Mouse (Mus musculus) retina, postnatal 1 day (tissue): Measurements from ENCODE around the gene Plekhj1.
A peak's percentile ranks its signal among the peaks of the same experiment; 100 is the strongest.

Experiments
- DNase-seq: peaks from one replicate; pipeline ENCODE4 v3.0.0-alpha.2; 2012

The Plekhj1 gene

DNA sequence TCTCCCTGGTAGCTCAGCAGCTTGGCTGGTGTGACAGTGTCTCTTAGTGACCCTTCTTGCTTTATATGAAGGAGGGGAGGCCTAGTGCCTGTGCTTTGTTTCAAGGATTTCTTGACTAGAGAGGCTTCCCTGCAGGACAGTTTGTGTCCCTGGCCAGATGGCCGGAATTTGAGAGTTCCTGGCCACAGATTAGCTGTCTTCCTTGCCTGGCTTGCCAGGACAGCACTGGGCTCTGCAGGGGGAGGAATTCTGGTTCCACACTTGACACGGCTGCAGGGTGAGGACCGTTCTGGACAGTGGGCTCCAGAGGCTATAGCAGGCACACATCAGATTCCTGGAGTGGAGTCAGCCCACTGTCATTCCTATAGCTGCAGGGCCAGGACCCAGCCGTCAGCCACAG is 22.7 kb downstream of the Plekhj1 start:
- DNase-seq: no peak

- no peak for DNase-seq
These were observed 23.4 kb downstream of the Plekhj1 start for GRCm38 (mm10) chr10:80774981-80775380.

DNA sequence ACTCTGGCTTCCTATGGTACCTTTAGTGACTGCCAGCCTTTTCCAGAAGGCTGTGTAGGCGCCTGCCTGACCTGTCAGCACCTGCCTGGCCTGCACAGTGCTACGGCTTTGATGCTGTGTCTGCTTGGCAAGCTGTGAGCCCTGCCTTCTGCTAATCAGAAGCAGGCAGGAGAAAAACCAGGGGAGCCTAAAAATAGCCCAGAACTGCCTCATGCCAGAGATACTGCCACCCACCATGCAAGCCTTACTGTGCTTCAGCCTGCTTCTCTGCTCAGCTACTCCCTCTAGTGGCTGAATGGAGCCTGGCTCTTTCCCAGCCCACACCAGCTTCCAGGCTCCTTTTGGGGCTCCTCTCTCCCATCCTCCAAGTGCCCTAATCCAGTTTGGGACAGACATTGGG is 23.9 kb downstream of the Plekhj1 start:
- DNase-seq: peak; percentile 83

- DNase-seq: no peak
These were observed 24.6 kb downstream of the Plekhj1 start for GRCm38 (mm10) chr10:80773816-80774215.

- no peak for DNase-seq
These were observed 30.1 kb downstream of the Plekhj1 start for GRCm38 (mm10) chr10:80768365-80768764.

- DNase-seq: no peak
These were observed 32.1 kb downstream of the Plekhj1 start for GRCm38 (mm10) chr10:80766161-80766815.

DNA sequence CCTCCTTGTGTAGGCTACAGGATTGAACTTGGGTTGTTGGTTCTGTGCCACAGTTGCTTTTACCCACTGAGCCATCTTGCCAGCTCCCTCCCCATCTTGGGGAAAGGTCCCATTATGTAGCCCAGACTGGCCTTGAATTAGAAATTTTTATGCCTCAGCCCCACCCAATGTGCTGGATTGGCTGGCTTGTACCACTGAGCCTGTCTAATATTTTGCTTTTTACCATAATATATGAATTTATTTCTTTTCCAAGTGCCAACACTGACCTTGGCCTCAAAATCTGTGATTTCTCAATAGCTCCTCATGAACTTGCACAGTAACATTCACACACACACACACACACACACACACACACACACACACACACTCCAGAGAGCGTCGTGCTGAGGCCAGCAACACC is 32.7 kb downstream of the Plekhj1 start:
- DNase-seq: no peak

- DNase-seq: no peak
These were observed 34.9 kb downstream of the Plekhj1 start for GRCm38 (mm10) chr10:80763502-80763901.

DNA sequence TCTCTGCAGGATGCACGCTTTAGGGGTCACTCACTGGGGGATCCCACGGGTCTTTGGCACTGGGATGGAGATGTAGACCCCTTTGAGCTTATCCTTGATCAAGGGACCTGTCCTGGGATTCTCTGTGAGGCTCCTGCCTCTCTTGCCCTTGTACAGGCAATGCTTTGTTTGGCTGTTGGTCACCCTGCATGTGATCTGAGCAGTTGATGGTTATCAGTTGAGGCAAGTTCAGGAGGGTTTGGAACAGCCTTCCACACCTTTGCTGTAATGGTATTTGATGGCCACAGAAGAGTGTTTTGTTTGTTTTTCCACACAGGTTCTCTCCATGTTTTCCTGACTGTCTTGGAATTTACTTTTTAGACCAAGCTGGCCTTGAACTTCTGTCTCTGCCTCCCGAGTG is 36.6 kb downstream of the Plekhj1 start:
- no peak for DNase-seq

DNA sequence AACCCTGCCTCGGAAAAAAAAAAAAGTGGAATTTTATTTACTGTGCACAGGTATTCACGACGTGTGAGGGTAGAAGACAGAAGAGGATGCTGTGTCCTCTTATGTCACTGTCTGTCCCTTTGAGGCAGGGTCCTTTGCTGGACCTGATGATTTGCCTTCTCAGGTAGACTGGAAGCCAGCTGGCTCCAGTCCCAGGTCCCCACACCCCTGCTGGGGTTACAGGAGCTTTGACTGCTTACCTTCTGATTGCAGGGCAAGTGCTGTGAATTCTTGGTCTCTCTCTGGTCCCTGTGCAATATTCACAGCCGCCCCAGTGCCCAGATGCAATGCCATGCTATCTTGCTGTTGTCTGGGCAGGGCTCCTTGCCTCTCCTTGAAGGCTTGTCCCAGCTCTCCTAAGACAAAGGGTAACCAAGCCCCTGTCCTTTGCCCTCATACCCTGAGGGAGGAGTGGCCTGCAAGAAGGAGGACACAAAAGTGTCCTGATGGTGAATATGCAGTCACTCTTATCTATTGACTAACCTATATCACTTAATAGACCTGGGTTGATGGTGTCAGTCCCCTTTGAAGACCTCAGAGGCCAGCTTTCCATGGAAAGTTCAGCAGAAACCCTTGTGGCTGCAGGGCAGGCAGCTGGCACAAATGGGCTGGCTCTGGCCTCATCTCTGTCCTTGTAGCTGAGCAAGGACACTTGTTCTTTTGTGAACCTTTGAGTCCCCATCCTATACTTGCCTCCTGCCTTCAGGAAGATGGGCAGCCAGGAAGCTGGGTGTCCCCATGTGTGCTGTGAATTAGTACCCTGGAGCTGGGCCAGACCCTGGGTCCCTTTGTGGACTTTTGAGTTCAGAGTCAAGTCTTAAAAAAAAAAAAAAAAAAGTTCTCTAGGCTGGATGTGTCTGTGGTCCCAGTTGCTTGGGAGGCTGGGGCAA is 37.6 kb downstream of the Plekhj1 start:
- no peak for DNase-seq

GRCm38 (mm10) chr10:80758651-80759050 is 39.8 kb downstream of the Plekhj1 start:
- no peak for DNase-seq

DNA sequence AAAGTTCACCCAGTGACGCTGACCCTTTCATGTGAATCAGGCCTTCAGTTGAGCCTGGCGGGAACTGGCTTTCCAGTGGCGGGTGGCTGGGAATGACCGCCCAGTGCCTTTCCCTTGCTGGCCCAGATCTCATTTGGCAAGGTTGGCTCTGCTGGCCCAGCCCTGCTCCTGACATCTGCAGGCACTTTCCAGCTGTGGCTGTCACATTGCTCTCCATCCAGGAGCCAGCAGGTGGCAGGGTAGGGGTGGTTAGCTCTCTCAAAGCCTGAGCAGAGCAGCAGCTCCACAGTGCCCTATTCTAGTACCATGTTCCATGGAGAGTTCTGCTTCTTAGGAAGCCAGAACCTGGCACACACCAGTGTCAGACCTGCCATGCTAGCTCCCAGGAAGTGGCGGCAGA is 40.7 kb downstream of the Plekhj1 start:
- peak; percentile 57 for DNase-seq

- peak; percentile 9 for DNase-seq
These were observed 41.5 kb downstream of the Plekhj1 start for GRCm38 (mm10) chr10:80756967-80757366.

- DNase-seq: no peak
These were observed 41.9 kb downstream of the Plekhj1 start for GRCm38 (mm10) chr10:80756509-80756908.

DNA sequence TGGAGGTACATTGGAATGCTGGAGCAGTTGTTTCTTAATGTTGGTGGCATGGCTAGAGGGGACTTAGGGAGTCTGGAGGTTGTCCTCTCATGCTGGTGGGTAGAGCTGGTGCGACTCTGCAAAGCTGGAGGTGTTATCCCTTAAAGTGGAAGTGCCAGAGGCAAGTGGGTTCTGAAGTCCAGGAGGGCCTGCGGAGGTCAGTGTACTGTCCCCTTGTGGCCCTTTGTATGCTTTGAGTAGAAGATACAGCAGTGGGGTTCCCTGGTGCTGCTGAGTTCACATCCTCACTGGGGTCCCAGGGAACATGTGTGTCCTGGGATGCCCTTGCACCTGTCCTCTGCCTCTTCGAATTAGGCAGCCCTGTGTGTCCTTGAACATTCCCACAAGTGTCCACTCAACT is 42.3 kb downstream of the Plekhj1 start:
- no peak for DNase-seq

DNA sequence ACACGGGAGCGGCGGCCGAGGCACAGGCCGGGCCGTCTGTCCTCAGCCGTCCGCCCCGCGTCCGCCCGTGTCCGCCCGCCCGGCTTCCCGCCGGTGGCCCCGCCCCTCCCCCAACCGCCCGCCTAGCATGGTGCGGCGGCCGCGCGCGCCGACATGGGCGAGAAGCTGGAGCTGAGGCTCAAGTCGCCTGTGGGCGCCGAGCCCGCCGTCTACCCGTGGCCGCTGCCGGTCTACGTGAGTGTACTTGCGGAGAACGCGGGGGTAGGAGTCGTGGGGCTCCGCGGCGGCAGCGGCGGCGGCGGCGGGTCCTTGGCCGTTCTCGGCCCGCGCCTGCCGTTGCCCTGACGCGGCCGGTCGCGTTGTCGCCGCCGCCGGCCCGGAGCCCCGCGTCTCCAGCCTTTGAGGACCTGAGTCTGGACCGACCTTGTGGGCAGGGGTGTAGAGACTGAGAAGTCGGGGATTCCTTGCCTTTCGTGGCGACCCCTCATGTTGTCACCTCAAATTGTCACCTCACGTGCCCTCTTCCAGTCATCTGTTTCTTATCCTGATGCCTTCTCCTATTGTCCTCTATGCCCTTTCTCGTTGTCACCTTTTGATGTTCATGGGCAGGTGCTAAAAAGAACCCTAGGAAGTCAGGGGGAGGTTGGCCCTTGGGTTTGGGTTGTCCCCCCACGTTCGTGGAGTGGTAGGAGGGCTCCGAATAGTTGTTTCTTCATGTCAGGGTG is 43.0 kb downstream of the Plekhj1 start:
- no peak for DNase-seq

GRCm38 (mm10) chr10:80754594-80755290 is 43.7 kb downstream of the Plekhj1 start, which contains the start of gene Dot1l:
Gene Dot1l (plus strand): TSS chr10:80755206.
- DNase-seq: peak; percentile 99

DNA sequence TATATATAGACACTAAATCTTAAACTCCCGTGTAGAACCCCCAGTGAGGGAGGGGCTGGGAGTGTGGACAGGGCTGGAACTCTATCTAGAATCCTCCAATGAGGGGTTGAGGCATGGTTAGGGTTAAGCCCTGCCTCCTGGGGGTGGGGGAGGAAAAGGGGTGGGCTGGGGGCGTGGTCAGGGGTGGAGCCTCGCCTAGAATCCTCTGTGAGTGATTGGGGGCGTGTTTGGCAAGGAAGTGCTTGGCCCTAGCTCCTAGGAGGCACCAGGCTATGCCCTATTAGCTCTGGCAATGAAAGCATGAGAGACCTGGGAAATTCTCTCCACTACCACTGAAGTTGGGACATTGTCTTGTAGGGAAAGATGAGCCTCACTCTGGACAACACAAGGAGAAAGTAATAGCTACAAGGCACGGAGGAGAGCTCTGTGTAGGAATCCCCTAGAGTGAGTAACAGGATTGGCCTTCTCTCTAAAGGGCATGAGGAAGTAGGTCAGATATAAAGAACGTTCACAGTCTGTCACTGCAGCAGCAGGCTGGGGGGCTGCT is 46.3 kb downstream of the Plekhj1 start:
- DNase-seq: peak; percentile 88

DNA sequence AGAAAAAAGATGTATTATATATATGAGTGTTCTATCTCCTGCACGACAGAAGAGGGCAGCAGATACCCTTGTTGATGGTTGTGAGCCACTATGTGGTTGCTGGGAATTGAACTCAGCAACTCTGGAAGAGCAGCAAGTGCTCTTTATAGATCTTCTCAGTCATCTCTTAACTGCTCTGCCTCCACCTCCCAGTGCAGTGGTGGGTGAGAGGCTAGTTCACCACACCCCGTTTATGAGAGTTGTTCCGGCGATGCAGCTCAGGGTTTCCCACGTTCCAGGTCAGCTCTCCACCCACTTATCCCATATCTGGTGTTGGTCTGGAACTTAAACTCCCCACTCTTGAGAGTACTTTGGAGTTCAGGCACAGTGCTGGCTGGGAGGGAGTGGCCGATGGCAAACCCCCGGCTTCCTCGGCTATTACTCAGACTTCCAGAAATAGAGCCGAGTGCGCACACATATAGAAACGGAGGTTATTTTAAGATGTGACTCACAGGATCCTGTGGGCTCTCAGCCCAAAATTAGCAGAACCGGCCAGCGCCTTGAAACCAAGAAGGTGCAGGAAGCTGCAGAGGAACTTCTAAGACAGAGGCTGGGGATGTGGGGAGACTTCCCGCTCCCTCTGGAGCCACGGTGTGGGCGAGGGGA is 47.1 kb downstream of the Plekhj1 start:
- DNase-seq: peak; percentile 48

GRCm38 (mm10) chr10:80748609-80749008 is 49.8 kb downstream of the Plekhj1 start:
- peak; percentile 72 for DNase-seq

DNA sequence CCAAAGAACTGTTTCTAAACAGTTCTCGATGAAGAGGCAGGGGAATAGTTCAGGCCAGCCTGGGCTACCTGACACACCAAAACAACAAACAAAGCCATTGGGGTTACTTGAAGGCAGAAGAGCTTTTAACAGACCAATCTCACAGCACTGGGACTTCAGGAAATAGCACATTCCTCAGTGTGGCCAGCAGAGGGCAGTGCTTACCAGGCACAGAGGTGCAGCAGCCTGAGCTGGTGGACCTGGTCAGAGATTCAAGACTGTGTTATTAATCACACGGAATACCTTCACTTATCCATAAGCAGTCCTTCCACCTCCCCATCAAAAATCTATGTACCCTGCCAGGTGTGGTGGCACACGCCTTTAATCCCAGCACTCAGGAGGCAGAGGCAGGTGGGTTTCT is 51.0 kb downstream of the Plekhj1 start:
- peak; percentile 83 for DNase-seq
